Mouse (Mus musculus) left cerebral cortex, adult 18-20 months (tissue): ENCODE data around the gene Adgrd1. TPM values are rescaled to one million over a fixed set of nuclear protein-coding genes. Genes with fewer than 3 reads are reported as not detected.

Experiments used
- DNase-seq, 2 experiments: peaks; one replicate each; pipeline ENCODE4 v3.0.0; 2021 to 2022; ENCODE audit warnings: low spot score in 2 of 2, mixed read lengths in 1 of 2
- total RNA-seq, 2 experiments: library from RNA; stranded (reverse); gene quantifications; 2 replicates each; pipeline ENCODE4 v1.2.3; 2021

Gene Adgrd1
- total RNA-seq, 2 experiments from 2014 or later, result 2.8 TPM

DNA sequence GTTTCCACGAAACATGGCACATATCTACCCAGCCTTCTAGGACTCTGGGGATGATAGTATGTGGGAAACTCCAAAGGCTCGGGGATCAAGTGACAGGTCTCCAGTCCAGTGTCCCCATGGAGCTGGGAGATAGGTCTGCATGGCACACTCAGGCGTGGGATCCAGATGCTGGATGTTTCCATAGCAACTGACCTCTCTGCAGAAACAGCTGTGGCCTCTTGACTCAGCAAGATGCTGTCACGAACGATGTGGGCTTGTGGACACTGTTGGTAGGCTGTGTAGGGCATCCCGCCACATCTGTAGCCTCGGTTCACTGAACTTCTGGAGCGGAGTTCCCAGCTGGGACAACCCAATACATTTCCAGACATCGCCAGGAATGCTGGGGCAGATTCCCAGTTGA lies 51.9 kb downstream of the Adgrd1 start:
- DNase-seq, result no peak

DNA sequence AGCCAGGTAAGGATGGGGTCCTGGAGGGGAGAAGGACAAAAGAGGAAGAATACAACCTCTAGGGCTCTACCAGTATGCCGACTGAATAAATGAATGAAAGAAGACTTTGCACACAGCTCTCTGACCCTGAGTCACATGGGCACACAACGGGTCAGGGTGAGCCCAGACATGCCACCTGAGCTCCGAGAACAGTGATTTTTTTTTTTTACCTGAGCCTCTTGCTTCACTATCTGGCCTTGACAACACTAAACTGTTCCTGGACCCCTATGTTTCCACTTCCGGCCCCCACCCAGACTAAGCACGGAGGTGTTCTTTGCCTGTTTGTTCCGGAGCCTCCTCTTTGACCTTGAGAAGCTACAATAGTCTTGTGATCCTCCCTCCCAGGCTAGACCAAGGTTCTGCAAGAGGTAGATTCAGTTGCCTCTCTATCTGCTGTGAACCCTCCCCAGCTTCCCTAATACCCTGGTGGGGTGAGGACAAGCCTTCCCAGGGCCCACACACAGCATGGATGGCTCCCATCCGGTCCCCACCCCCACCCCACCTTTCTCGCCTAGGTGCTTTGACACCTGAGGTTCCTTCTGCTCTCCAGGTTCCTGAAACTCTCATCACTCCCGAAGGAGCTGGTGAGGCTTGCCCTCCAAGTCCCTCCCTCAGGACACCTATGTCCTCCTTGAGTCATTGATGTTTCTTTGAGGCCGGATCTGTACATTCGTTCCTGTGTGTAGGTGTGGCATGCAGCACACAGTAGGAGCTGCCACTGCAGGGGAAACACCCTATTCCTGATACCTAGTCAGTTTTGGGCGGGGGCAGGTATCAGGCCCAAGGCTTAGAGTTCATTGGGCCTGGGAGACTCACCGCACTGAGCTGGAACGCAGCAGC lies 58.7 kb downstream of the Adgrd1 start:
- DNase-seq, result no peak

- no peak for DNase-seq
Observed at GRCm38 (mm10) chr5:129155902-129156311, 59.4 kb downstream of the Adgrd1 start.

DNA sequence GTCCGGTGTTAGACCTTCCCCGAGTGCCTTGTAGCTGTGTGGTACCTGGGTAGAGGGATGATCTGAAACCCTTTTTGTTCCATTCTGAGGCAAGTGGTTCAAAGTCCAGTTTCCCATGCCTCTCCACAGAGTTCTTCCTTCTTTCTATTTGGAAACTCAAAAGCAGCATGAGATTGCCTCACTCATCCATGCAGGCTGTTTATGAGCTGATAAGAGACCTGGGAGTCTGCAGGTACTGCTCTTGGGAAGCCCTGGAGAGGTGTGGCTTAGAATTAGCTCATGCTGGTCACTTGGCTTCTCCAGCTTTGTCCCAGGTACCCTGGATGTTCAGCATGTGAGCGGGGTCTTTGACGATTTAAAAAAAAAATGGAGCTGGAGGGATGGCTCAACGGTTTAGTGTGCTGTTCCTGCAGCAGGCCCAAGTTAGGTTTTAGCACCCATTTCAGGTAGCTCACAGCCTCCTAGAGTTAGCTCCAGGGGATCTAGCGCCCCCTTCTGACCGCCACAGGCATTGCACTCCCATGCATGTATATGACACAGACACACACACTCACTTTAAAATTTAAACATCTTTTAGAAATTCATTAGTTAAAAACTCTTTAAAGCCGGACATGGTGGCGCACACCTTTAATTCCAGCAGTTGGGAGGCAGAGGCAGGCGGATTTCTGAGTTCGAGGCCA lies 65.0 kb downstream of the Adgrd1 start:
- no peak for DNase-seq

GRCm38 (mm10) chr5:129163416-129163815 lies 66.9 kb downstream of the Adgrd1 start:
- DNase-seq, result no peak

GRCm38 (mm10) chr5:129164091-129164490 lies 67.5 kb downstream of the Adgrd1 start:
- DNase-seq, result no peak

- DNase-seq, result no peak
Observed at GRCm38 (mm10) chr5:129164911-129165584, 68.5 kb downstream of the Adgrd1 start.

GRCm38 (mm10) chr5:129165595-129165994 lies 69.0 kb downstream of the Adgrd1 start:
- no peak for DNase-seq

- no peak for DNase-seq
Observed at GRCm38 (mm10) chr5:129169090-129169489, 72.5 kb downstream of the Adgrd1 start.

DNA sequence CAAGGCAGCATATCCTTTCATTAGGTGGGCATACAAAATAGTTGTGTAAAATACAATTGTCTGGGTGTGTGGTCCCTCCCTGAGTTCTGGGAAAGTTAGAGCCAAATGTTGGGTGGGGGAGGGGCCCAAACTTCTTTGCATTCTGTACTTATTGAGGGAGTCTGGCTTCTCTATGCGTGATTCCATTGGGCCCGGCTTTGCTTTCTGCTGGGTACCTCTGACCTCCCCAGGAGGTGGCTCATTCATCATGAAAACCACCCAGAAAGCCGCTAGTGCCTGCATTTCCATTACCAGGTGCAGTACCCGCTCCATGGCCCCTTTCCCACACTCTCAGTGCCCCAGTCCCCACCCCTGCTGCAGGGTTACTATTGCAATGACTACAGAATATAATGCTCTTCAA lies 73.0 kb downstream of the Adgrd1 start:
- no peak for DNase-seq

- DNase-seq, result no peak
Observed at GRCm38 (mm10) chr5:129172533-129172932, 76.0 kb downstream of the Adgrd1 start.

GRCm38 (mm10) chr5:129175925-129176324 lies 79.4 kb downstream of the Adgrd1 start:
- no peak for DNase-seq

GRCm38 (mm10) chr5:129177697-129178511 lies 81.4 kb downstream of the Adgrd1 start:
- peak; percentile 88 to 90 for DNase-seq

DNA sequence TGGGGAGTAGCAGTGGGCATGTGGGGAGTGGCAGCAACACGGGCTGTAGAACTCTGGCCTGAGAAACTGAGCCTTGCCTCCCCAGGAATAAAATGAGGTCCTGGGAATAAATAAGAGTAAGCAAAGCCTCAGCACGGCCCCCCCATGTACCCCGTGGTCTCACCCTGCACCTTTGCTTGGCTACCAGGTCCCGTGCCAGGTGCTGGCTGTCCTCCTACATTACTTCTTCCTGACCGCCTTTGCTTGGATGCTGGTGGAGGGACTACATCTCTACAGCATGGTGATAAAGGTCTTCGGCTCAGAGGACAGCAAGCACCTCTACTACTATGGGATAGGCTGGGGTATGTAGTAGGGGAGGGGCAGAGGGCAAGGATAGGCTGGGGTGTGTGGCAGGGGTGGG lies 82.8 kb downstream of the Adgrd1 start:
- no peak for DNase-seq

DNA sequence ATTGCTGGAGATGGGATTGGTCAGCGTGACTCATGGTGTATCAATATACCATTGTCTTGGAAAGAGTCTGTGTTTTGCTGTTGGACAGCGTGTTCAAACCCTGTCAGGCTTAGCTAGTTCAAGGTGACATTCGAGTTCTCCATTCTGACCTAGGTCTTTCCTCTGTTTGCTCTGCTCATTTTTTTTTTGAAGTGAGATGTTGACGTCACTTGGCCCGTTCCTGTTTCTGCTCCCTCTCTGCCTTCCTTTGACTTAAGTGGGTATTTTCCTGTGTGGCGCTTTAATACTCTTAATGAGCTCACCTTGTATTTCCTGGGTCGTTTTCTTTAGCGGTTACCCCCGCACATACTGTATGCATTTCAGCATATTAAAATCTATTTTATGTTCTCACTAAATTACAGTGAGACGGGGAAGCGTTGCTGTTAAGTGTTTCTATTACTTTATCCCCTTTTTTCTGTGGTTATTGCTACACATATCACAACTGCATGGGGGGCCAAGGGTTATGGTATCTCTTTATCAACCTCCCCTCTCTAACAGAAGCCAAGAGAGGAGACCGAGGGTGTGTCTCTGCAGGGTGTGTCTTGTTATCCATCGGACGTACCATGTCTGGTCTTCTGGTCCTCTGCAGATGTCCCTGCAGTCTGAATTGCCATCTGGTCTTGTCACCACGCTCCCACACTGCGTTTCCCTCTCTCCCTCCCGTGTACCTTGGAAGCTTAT lies 83.6 kb downstream of the Adgrd1 start:
- no peak for DNase-seq

DNA sequence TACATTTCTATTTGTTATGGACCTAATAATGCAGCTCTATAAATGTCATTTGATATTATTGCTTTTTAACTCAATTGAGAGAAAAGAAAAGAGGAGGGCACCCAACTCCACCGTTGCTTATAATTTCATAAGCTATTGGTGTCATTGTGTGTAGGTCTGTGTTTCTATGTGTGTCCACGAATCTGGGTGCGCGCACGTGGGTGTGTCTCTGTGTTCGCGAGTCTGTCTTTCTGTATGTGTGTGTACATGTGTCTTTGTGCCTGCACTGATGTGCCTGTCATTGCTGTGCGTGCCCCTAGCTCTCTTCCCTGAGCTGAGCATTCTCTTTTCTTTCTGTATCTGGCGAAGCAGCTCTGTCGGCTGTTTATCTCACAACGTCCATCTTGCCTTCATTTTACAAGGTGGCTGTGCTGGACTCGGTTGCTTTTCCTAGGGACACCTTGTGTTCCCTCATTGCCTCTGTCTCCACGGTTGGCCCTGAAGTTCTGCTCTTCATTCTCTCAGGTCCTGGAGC lies 84.2 kb downstream of the Adgrd1 start:
- DNase-seq, result no peak

- no peak for DNase-seq
Observed at GRCm38 (mm10) chr5:129181450-129181849, 84.9 kb downstream of the Adgrd1 start.

DNA sequence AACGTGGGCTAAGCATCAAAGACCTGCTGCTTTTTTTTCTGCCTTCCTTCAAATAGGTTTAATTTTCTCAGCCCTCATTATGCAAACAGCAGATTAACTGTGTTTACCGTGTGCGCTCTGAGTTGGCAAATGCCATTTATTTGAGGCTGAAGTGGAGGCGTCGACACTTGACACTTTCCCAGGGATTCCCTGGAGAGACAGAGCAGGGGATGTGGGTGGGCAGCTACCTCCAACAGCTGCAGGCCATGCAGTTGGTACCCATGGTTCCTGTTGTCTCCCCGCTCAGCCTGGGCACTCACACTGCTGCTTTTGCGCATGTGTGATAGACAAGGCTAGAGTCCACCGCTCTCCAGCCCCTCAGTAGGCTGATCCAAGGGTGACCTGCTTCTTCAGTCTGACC lies 86.0 kb downstream of the Adgrd1 start:
- peak in 1 of 2 experiments; percentile 43 for DNase-seq

- peak; percentile 38 to 41 for DNase-seq
Observed at GRCm38 (mm10) chr5:129186260-129186659, 89.7 kb downstream of the Adgrd1 start.

GRCm38 (mm10) chr5:129186926-129187325 lies 90.4 kb downstream of the Adgrd1 start:
- no peak for DNase-seq
